Mouse (Mus musculus): ENCODE measurements around the gene Ptafr.
"Not testable (repeated sequence)": the region's sequence is repeated elsewhere in the genome, so short reads cannot be mapped to it uniquely, and the experiment has no call there.

Ptafr gene

DNA sequence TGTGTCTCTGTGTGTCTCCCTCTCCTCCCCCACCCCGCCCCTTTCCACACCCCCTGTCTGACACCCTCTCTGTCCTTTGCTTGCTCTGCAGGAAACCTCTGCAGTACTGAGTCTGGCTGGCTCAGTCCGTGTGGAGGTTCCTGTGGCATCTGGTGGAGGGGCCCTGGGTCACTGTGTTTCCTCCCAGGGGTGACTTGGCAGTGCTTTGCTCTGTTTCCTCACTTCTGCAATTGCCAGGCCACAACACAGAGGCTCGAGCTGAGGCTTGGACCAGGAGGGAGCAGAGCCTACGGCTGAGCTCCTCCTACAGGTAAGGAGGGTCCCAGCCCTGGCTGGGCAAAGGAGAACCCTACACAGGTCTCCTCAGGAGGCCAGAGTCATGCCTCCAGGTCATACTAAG, at the start of gene Ptafr:
Gene Ptafr, plus strand, starts transcription at position 103 of the 400 bp plus-strand sequence.
- no peak for DNase-seq (ENCODE audit: low spot score)

DNA sequence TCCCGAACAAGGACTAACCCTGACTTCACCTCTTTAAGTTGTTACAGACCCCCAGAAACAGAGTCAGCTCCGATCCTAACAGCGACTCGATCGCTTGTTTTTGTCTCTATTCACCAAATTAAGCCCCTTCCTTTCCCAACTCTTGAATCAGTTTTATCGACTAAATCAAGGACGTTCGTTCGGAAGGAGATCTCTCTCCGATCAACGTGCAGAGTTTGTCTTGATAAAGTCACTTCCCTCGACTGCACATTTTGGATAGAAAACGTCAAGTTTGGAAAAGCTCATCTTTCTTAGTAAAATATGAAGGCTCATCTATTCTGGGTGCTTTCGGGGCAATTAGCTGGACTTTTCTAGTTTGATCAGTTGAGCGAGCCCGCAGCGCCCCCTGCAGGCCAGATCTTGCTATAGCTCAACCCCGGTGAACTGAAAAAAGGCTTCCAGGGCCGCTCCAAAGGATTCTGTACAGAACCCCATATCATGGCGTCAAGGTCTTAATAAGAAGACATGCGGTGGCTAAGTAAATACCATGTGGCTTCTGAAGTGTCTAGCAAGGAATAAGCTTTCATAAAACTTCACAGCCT, 49.2 kb upstream of the Ptafr start:
- DNase-seq (ENCODE audit: low spot score) = peak; percentile 92

DNA sequence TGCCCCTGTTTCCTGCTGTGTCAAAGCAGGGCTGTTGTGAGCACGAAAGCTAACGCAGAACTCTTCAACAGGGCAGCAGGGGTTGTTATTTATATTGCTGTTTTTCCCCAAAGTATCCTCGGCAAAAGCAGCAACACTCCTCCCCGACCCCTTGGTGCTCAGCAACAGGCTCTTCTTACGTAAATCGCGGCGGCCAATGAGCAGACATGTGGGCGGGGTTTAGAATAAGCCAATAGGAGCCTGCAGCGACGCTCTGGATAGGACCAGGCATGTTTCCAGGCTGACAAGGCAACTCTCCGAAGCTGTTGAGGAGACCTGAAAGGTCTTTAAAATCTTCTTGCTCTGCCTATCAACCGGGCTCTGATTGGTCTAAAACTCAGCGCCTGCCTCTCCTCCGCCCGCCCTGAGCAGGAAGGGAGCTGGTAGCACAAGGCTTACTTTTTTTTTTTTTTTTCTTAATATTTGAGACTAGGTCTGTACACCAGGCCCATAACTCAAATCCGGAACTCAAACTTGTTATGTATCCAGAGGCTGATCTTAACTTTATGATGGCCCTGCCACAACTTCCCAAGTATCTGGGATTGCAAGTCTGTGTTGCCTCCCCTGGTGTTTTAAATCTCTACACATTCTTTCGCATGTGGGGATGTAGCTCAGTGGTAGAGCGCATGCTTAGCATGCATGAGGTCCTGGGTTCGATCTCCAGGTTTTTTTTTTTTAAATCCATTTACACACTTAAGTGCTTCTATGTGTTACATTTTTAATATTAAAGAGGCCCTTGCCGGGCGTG, 48.3 kb upstream of the Ptafr start:
- DNase-seq (ENCODE audit: low spot score) = peak; percentile 99

DNA sequence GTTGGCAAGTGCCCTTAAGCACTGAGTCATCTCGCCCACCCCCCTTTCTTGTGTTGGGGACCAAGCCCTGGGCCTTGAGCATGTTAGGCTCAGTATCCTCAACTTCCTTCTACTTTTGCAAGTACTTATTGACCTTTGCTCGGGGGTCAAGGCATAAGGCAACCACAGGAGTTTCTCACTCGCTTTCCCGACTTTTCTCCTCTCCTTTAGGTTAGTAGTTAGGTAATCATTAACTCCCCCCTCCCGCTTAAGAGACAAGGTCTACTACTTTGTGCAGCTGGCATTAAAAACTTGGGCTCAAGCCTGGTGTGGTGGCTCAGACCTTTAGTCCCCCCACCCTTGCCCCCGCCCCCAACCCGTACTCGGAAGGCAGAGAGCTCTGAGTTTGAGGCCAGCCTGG, 45.8 kb upstream of the Ptafr start:
- no peak for DNase-seq (ENCODE audit: low spot score)

DNA sequence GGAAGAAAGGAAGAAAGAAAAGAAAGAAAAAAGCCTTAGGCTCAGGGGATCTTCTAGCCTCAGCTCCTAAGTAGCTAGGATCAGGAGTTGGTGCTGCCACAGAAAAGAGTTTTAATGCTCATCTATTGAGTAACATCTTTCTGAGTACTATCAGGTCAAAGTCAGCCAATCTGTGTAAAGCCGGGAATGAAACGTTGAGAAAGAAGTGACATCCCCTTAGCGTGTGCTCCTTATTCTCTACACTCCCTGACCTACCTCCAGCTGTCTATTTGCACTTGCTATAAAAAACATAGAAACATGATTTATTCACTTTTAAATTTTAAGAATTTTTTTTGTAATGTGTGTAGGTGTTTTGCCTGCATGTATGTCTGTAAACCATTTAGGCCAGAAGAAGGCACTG, 44.7 kb upstream of the Ptafr start:
- DNase-seq (ENCODE audit: low spot score) = no peak

DNA sequence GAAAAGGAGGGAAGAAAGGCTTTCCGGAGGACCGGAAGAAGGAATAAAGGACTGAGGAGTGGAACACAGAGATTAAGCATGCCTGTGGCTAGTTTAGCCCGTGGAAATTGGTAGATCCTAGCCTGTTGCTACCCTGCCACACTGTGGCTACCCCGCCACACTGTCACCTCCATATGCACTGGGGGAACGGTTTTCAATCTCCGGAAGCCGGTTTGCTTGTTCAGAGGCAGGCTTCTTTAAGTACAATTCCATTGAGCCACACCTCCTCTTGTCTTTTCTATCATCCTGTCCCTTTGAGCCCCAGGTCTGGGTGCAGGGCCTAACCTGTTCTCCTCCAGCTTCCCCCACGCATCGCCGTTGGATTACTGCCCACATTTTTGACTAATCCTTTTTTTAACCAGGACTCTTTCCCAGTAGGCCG, 39.5 kb upstream of the Ptafr start:
- no peak for DNase-seq (ENCODE audit: low spot score)

DNA sequence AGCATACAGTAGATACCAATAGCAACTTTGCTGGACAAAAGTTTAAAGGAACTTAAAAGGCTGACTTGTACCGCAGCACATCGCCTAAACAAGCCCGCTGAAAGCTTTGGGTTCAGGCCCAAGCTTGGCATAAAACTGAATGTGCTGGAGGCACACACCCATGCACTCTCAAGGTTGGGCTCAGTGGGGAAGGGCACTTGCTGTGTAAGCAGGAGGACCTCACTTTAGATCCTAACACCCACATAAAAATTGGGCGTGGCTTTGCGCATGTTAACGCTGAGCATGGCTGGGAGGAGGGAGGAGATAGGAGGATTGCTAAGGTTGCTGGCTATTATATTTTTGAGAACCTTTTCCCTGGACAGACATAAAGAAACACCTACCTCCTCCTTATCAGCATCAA, 39.1 kb upstream of the Ptafr start:
- DNase-seq (ENCODE audit: low spot score) = no peak

DNA sequence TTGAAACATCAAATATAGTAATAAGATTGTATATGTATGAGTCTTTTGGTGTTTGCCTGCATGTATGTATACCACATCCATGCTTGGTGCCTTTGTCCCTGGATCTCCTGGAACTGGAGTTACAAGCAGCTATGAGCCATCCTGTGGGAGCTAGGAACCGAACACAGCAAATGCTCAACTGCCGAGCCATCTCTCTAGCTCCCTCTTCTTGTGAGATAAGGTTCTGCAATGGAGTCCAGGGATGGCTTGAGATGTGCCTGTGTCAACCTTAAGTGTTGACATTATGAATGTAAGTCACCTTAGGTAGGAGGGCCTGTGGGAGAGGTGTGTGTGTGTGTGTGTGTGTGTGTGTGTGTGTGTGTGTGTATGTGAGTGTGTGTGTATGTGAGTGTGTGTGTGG, 37.2 kb upstream of the Ptafr start:
- DNase-seq (ENCODE audit: low spot score) = no peak

DNA sequence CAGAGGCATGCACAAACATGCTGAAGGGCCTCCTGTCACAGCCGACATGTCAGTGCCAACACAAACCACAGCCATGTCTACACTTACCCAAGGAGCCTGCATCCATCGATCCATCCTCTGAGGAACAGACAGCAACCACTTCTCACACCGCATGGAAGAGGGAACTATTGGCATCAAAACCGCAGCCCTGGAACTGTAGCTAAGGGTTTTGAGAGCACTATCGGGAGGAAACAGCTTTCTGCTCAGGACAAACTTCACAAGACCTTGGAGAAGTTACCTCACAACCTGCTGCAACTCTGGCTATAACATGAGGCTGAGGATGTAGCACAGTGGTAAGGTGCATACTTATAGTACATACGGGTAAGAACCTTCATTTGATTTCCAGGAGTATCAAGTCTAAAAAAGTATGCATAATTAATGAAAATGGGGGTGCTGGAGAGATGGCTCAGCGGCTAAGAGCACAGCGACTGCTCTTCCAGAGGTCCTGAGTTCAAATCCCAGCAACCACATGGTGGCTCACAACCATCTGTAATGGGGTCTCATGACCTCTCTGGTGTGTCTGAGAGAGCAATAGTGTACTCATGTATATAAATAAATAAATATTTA, 35.8 kb upstream of the Ptafr start:
- DNase-seq (ENCODE audit: low spot score) = no peak

DNA sequence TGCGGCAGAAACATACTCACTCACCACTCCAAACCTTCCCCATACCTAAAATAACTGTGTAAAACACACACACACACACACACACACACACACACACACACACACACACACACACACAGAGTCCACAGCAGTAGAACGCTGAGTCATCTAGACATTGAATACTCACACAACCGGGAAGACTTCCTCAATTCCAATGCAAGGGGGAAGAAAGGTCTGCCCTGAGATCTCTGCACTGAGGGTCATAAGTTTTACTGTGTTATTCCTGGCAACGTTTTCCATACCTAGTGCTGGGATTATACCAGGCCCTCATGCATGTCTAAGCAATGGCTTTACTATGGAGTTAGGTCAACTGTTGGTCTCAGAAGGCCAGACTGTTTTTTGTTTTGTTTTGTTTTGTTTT, 34.5 kb upstream of the Ptafr start:
- no peak for DNase-seq (ENCODE audit: low spot score)

DNA sequence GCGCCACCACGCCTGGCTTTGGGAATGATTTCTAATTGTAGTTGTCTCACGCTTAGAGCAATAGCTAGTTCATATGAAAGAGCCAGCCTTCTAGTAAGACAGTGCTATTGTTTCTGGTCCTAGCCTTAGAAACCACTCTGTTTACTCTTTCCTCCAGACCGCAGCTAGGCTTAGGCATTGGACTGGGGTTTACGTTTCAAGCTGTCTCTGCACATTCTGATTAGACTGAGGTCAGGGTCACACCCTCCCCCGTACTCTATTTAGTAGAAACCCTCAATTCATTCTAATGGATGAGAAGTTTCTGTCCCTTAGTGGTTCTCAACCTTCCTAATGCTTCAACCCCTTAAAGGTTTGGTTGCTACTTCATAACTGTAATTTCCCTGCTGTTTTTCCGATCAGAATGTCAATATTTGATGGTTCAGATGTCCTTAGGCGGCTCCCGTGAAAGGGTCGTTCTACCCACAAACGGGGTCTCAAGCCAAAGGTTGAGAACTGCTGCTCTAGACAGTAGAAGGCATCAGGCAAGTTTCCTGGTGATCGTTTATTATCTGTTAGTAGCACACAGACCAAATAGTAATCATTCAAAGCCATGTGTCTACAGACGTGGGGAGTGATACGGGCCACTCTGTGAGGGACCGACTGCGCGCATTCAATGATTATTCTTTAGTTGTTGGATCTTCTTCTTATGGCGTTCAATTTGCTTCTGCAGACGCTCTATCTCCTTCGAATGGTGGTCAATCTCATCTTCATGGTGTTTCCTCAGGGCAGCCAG, 33.6 kb upstream of the Ptafr start:
- no peak for DNase-seq (ENCODE audit: low spot score)

DNA sequence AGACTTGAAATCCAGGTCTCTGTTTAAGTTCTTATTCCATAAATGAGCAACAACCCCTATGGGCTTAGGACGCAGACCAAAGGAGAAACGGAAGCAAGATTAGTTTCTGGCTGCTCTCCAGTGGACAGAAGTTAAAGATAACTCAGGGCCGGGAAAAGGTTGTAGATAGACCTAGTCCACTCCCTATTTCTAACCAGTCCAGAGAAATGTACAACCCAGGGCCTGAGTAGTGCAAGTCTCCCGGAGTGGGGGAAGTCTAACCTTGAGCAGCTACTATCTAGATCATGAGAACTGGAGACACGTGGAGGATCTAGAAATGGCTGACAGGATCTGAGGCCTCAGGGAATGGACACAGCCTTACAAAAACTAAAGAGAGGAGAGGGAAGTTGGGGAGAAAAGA, 31.4 kb upstream of the Ptafr start:
- DNase-seq (ENCODE audit: low spot score) = peak; percentile 27

DNA sequence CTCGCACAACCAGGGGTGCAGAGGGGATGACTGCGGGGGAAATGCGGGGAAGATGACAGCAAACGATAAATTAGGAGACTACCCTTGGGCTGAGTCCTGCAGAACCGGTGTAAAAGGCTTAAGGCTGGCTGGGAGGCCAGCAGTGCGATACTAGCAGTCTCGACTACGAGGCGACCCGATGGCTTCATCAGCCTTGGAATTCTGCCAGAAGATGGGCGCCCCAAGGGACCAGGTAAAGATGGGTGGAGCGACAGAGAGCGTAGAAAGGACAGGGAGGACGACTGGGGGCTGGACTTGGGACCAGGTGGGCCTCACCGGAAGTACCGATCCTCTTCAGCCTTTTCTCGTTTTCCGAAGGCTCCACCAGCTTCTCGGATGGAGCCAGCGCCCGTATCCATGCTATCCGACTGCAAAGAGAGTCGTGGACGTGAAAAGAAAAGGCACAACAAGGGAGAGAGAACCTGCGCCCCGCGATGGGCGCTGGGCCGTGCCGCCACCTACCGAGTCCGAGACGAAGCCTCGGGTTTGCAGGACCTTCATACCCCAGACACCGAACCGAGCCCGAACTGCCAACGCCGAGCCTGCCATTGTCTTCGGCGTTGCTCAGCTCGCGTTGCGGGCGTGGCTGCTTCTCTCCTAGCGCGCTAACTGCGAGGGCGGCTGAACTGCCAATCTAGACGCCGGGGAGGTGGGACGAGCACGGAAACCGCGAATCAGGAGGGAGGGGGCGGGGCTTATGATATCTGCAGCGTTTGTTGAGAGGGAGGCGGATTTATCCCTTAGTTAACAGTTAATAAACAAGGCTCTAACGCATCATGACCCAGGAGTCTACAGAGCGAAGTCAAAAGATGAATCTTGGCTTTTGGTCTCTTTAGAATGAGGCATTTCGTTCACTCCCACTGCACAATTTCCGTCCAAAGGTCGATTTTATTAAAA, 30.6 kb upstream of the Ptafr start, which contains the start of gene Atpif1:
Gene Atpif1, minus strand, starts transcription at position 679 of the 936 bp plus-strand sequence.
- peak; percentile 96 for DNase-seq (ENCODE audit: low spot score)

DNA sequence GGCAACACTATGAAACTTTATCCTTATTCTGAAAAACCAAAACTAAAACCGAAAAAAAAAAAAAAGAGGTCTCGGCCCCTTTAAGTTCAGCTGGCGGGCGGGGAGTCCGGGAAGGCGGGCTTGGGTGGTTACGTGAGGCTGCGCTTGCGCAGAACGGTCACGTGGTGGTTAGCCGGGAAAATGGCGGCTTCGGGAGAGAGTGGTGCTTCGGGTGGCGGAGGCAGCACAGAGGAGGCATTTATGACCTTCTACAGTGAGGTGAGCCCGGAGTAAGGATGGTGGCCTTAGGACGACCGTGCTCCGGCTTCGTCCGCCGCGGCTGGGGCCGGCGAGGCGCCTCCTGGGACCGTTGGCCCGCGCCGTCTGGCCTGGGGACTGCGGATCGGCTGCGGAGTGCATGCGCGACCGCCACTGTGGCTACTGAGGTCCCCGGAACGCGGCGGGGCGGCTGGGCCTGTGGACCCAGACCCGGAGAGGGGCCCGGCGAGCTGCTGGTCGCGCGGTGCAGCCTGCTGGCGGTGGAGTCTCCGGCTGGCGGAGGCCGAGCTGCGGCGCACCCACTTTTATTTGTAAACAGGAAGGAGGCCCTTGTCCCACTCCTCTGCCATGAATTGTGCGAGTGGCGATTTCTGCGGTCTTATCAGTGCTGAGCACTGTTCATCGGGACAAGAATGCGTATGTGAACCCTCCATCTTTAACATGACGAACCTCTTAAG, 28.3 kb upstream of the Ptafr start, which contains the start of gene Dnajc8:
Gene Dnajc8, plus strand, starts transcription at position 145 of the 716 bp plus-strand sequence.
- peak; percentile 95 for DNase-seq (ENCODE audit: low spot score)

DNA sequence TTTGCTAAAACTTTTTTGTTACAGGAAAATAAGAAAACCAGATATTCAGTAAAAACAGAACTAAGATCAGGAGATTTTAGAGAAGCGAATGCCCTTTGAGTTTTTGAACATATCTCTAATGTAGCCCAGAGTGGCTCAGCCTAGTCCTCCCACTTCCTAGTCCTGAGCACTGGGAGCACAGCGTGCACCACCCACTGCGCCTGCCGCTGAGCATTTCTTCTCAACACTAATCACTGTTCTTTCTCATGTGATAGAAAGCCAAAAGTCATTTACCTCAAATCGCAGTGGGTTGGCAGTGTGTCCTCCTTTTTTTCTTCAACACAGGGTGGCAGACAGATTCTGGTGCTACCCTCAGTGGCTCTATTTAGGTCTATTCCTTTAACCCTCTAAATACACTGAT, 24.4 kb upstream of the Ptafr start:
- DNase-seq (ENCODE audit: low spot score) = no peak

DNA sequence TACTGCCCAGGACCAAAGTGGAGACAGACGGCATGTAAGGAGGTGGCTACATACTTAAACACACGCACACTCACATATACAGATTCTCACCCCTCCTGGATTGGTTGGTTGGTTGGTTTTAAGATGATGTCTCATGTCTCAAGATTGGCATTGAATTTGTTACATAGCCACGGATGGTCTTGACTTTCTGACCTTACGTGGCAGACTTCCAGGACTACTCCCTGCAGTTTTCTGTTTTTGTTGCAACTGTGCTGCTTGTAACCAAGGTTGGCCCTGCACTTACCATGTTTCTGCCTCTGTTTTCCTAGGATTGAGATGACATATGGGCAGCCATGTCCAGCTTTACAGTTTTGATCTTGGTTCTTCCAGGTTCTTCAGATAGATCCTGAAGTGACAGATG, 22.5 kb upstream of the Ptafr start:
- no peak for DNase-seq (ENCODE audit: low spot score)

DNA sequence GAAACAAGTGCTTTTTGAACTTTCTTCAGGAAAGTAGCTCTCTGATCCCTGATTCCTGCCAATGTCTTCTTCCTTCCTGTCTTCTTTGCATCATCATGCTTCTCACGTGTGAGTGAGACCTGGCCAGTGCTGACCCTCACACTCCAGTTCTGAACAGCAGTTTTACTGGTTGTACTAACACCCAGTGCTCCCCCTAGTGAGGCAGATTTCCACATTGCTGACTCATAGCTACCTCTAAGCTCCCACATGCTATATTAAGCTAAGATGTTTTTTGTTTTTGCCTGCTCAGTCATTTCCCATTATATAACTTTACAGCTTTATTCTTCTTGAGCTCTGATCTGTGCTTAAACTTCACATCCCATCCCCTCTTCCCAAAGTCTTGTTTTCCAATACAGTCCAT, 21.1 kb upstream of the Ptafr start:
- DNase-seq (ENCODE audit: low spot score) = no peak

DNA sequence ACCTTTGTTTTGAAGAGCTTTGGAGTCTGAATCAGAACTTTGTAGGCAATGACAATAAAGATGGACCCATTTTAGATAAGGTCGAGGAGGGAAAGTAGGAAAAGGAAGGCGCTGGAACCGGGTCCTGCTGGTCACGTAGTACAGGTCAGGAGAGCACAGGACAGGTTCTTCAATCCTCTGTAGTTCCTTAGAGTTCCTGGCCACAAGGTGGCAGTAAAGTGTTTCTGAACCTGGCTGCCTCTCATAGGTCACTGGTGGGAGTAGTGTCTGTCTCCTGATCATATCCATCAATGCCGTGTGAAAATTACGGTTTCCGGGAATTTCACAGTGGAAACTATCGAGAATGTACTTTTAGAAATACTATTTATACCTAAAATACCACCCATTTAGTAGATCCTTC, 18.0 kb upstream of the Ptafr start:
- DNase-seq (ENCODE audit: low spot score) = peak; percentile 74

DNA sequence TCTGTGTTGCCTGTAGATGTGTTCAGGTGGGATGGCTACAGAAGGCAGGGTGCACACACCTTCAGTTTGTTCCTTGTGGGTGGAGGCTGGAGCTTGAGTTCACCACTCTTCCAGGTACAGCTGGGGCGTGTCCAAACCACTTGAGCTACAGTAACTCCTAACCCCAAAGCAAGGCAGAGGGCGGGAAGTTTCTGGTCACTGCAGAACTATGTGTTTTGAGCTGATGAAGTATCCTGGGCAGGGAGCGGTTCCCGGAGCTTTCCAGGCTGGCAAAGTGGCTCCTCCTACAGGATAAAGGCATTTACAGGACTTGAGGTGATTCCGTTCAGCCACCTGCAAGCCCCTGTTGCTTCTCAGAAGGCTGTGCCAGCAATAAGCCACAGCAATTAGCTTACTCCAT, 9.6 kb upstream of the Ptafr start:
- DNase-seq (ENCODE audit: low spot score) = no peak

DNA sequence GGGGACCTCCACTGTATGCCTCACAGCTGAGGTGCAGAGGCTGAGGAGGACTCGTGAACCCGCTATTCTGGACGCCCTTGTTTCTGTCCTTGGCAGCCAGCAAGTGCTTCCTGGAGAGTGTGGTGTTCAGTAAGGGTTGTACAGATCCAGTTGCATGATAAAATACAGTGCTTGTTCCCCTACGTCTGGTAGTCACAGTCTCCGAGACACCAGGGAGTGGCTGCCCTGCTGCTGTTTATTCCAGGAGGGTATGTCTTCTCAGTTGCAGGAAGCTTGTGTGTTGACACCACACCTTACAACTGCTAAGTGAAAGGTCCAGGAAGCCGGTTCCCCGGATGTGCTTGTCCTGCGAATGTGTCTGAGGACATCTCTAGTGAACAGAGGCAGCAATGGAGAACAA, 9.2 kb upstream of the Ptafr start:
- DNase-seq (ENCODE audit: low spot score) = no peak

DNA sequence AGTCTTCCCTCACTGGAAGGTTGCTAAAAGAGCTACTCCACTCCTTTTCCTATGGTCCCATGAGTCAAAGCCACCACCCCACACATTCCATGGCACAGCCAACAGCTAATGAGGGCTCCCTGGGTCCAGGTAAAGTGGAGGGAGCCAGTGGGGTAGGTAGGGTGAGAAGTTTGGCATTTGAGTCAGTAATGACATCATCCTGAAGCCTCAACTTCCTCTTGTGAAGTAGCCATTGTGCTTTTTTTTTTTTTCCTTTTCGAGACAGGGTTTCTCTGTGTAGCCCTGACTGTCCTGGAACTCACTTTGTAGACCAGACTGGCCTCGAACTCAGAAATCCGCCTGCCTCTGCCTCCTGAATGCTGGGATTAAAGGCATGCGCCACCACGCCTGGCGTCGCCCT, 8.3 kb upstream of the Ptafr start:
- not testable (repeated sequence) for DNase-seq (ENCODE audit: low spot score)

Data from adipocyte (in vitro differentiated cells).